Mouse (Mus musculus) adrenal gland, postnatal 10 days (tissue): ENCODE results near the gene Anks1b. TPM values are rescaled to one million over a fixed set of nuclear protein-coding genes. Genes with fewer than 3 reads are reported as not detected.
"Not testable (repeated sequence)": the region's sequence is repeated elsewhere in the genome, so short reads cannot be mapped to it uniquely, and the experiment has no call there.

Experiments
- DNase-seq: peaks from one replicate; pipeline ENCODE4 v3.0.0; 2021; ENCODE audit warnings: mixed read lengths
- total RNA-seq, 2 experiments: library from RNA; stranded (reverse); gene quantifications; 2 replicates each; pipeline ENCODE4 v1.2.3; 2021

The Anks1b gene
- total RNA-seq, 2 experiments from 2014 or later: 1.7 to 2.0 TPM

- no peak for DNase-seq
Measured at GRCm38 (mm10) chr10:90579970-90580369, 706.7 kb downstream of the Anks1b start.

GRCm38 (mm10) chr10:90584052-90584451 lies 710.7 kb downstream of the Anks1b start:
- DNase-seq: no peak

GRCm38 (mm10) chr10:90596142-90596541 lies 722.8 kb downstream of the Anks1b start:
- no peak for DNase-seq

GRCm38 (mm10) chr10:90596576-90596975 lies 723.3 kb downstream of the Anks1b start:
- DNase-seq: no peak

- no peak for DNase-seq
Measured at GRCm38 (mm10) chr10:90599149-90599548, 725.8 kb downstream of the Anks1b start.

- DNase-seq: no peak
Measured at GRCm38 (mm10) chr10:90599726-90600531, 726.6 kb downstream of the Anks1b start.

- no peak for DNase-seq
Measured at GRCm38 (mm10) chr10:90607586-90607985, 734.3 kb downstream of the Anks1b start.

- DNase-seq: no peak
Measured at GRCm38 (mm10) chr10:90609437-90609836, 736.1 kb downstream of the Anks1b start.

GRCm38 (mm10) chr10:90613051-90613450 lies 739.7 kb downstream of the Anks1b start:
- no peak for DNase-seq

GRCm38 (mm10) chr10:90615196-90615595 lies 741.9 kb downstream of the Anks1b start:
- DNase-seq: no peak

GRCm38 (mm10) chr10:90616622-90617021 lies 743.3 kb downstream of the Anks1b start:
- no peak for DNase-seq

- DNase-seq: no peak
Measured at GRCm38 (mm10) chr10:90617664-90618296, 744.5 kb downstream of the Anks1b start.

- DNase-seq: peak; percentile 7
Measured at GRCm38 (mm10) chr10:90627532-90627931, 754.2 kb downstream of the Anks1b start.

- no peak for DNase-seq
Measured at GRCm38 (mm10) chr10:90630099-90630698, 756.9 kb downstream of the Anks1b start.

GRCm38 (mm10) chr10:90630794-90631193 lies 757.5 kb downstream of the Anks1b start:
- not testable (repeated sequence) for DNase-seq

GRCm38 (mm10) chr10:90637352-90637751 lies 764.0 kb downstream of the Anks1b start:
- DNase-seq: no peak

- DNase-seq: no peak
Measured at GRCm38 (mm10) chr10:90649681-90650080, 776.4 kb downstream of the Anks1b start.

- DNase-seq: peak; percentile 74
Measured at GRCm38 (mm10) chr10:90657416-90658120, 784.3 kb downstream of the Anks1b start.

GRCm38 (mm10) chr10:90666746-90667145 lies 793.4 kb downstream of the Anks1b start:
- DNase-seq: peak; percentile 82

GRCm38 (mm10) chr10:90670291-90670690 lies 797.0 kb downstream of the Anks1b start:
- DNase-seq: no peak

GRCm38 (mm10) chr10:90672135-90672534 lies 798.8 kb downstream of the Anks1b start:
- DNase-seq: no peak

- no peak for DNase-seq
Measured at GRCm38 (mm10) chr10:90674362-90674761, 801.1 kb downstream of the Anks1b start.

GRCm38 (mm10) chr10:90677421-90677820 lies 804.1 kb downstream of the Anks1b start:
- DNase-seq: no peak
